Mouse (Mus musculus): ENCODE results near the gene Klra4.
"Not testable (repeated sequence)": the region's sequence is repeated elsewhere in the genome, so short reads cannot be mapped to it uniquely, and the experiment has no call there.

Gene Klra4

DNA sequence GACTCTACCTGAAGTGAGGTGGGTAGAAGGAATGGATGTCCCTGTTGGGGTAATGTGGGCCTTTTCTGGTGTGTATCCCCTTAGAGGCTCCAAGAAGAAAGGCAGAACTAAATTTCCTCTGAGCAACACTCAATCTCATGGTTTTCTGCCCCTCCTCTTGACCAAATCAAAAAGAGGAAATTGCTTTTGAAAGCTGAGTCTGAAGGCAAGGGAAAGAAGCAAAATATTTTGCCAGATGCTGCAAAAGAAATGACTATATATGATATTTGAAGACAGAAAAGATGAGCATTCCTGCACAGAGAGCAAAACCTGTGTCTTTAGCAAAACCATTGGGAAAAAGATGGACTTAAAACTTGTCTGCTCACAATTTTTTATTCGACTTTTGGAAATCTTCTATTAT lies at the start of gene Klra4:
TSS of gene Klra4 (minus strand) at position 101 of the 400 bp plus-strand sequence.
- not testable (repeated sequence) for DNase-seq (ENCODE audit: low spot score)

DNA sequence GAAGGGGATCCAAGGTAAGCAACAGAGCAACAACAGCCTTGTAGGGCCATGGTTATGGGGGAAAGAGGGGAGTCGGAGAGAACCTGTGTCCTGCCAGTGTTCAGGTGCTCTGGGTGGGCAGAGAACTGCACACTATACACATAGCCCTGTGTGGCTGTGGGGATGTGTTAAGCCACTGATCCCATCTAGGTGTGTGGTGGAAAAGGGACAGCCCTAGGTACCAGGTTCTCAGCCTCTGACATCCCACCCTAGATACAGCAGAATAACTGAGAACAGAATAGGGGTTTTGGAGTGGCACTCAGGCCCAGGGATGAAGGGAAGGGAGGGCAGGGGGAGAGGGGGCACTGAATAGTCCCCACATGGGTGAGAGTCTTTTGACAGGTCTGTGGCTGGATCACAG lies 43.4 kb upstream of the Klra4 start:
- DNase-seq (ENCODE audit: low spot score): no peak

DNA sequence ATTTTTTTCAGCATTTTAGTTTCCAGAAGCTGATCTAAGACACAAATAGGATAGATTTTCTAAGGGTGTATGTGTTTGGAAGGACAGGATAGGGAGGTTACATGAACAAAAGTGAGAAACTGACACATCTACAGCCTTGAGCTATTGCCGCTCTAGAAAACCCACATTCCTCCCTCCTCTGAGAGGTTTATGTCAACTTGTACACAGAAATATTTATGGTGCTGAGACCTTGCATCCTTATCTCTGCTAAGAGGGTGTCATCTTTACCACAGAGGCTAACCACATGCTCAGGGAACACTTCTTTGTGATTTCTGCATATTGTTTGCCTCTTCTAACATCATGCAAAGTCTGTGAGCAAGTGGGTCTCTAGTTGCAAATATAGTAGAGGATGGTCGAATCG lies 35.7 kb upstream of the Klra4 start:
- not testable (repeated sequence) for DNase-seq (ENCODE audit: low spot score)

DNA sequence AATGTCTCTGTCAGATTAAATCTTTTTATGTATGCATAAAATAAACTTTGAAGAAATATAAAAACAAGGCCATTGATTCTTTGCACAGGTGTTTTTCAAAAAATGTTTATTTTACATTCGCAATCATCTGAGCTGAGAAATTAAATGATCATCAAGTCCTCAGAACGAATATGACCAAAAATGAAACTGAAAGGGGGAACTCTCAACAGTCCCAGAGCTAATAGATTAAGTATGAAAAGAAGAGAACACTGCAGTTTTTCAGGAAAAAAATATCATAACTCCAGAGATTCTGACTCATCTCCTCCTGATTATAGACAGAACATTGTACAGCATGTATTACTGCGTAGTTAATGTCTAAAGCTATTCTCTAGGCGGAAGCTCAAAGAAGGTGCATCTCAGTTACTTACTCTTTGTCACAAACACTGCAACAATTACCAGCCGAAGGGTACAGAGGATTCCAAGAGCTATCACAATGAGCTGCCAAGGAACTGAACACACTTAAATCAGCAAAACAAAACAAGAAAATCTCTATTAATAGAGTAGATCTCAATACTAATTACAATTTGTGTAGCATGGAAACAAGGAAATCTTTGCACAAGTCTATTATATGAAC lies 25.4 kb upstream of the Klra4 start:
- DNase-seq (ENCODE audit: low spot score): no peak

DNA sequence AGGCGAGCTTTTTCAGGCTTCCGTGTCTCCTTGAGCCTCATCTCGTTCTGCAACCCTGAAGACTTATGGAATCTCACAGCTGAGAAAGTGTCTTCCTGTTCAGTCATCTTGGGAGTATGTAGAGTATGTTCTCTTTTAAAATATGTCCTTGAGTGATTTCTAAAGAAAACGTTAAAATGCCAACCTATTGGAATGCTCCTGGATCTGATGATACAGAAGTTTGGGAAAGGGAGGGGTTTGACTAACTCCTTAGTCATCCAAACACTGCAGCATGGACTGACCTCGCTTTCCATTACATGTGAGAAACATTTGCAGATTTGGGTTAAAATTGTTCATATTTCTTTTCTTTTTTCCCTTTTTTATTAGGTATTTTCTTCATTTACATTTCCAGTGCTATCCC lies 1.9 kb downstream of the Klra4 start:
- no peak for DNase-seq (ENCODE audit: low spot score)

DNA sequence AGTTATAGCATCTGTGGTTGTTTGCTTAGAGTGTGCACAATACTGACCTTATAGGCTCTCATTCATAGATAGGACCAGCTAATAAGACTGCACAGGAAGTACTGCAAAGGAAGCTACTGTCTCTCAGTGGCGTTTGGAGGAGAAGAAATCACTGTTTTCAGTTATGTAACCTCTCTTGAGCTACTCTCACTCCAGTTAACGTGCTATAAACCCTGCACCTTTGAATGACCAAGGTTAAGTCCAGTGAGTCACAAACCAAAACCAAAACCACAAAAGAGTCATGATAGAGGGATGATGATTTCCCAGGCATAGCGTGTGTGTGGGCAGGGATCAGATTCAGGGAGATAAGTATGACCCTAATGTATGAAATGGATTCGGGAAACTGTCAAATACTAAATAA lies 31.9 kb downstream of the Klra4 start:
- DNase-seq (ENCODE audit: low spot score): not testable (repeated sequence)

DNA sequence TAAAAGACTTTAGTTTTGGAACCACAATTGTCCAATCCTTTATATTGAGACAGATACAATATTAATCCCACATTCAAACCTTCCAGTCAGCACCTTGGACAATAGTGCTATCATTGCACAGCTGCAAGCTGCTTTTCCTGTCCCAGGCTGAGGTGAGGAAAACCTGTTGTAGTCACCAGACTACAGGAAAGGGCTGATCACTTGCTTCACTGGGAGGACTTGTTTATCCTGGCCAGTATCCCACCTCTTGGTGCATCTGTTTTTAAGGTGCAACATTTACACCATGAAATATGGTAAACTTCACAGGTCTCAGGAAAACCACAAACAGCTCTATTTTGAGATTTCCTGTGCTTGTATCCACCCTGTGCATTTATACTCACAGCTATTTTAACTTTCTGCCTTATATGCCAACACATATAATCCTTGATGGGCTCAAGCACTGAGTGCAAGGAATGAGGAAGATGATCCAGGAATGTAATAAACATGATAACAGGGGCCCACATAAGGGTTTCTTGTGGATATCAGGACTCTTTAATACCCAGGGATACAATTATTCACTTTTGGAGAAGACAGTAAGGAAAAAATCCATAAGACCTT lies 35.5 kb downstream of the Klra4 start:
- not testable (repeated sequence) for DNase-seq (ENCODE audit: low spot score)

DNA sequence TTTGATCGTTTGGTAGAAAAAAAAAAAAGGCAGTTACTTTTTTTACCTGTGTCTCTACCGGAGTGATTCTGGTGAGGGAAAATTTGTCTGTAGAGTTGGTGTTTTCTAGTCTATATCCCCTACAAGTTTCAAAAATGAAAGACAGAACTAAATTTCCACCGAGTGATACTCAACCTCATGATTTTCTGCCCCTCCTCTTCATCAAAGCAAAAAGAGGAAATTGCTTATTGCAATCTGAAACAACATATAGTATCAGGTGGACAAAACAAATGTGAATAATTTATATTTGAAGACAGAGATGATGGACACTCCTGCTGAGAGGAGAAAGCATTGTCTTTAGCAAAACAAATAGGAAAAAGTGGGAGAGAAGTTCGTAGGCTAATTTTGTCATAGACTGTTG lies 40.2 kb downstream of the Klra4 start, which contains the start of gene Klra6:
TSS of gene Klra6 (minus strand) at position 101 of the 400 bp plus-strand sequence.
- no peak for DNase-seq (ENCODE audit: low spot score)
